Mouse (Mus musculus) NIH3T3 (cell line): Measurements from ENCODE around the gene Sowahd.

Experiments
- DNase-seq: peaks from one replicate; pipeline ENCODE4 v3.0.0-alpha.2; 2012; ENCODE audit warnings: low read depth

Gene Sowahd

DNA sequence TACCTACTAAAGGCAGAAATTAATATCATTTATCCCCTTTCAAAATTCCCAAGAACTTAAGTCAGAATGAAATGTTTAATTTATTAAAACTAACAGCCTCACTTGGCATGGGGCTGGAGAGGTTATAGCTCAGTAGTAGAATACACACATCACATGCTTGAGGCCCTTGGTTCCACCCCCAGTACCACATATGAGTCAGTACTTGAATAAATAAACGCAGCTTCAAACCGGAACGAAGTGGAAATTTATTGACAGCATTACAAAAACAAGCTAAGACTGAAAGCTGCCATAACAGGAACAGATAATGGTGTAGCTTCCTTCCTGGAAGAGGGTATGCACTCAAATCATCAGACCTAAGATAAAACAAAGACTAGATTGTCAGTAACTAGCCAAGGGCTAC lies 42.8 kb downstream of the Sowahd start:
- peak; percentile 71 for DNase-seq

DNA sequence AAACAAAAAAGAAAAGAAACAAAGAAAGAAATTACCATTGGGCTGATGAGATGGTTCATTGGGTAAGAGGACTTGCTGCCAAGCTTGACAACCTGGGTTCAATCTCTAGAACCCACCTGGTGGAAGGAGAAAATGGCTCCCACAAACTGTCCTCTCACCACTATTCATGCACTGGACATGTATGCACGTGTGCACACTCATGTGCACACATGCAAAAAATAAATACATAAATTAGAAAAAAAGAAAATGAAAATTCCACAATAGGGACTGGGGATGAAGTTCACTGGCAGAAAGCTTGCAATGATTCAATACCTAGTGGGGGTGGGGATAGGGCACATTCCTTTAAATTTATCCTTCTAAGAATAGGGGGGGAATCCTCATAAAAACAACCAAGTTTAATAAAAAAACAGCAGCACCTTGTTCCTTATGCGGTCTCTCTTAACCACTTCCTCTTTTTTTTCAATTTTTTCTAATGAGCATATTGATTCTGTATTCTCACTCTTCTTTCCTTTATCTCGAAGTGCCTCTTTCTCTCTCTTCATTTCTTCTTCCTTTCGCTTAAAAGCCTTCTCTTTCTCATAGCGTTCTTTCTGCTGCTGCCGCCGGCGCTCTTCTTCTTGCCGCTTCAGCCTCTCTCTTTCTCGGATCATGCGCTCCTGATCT lies 46.6 kb downstream of the Sowahd start:
- DNase-seq: no peak

DNA sequence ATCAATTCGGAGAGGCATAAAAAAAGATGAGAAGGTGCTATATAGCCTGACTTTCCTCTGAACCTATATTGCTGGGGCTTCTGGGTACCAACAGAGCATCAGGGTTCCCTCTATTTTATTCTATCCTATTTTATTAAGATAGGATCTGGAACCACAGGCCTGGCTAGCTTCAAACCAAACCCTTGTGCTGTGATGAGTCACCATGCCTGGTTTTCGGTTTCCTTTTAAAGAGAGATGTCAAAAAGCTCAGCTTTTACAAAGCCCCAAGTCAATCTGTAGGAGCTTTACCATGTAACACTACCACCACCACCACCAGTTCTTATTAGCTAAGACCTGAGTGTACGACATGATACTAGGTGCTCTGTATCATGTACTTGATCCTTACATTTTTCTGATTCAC lies 50.0 kb downstream of the Sowahd start:
- DNase-seq: peak; percentile 56
